Mouse (Mus musculus) MN1 (cell line): ENCODE data around the gene Glrx5.

Experiments
- DNase-seq: peaks from one replicate; pipeline ENCODE4 v3.0.0-alpha.2; 2016; ENCODE audit warnings: low spot score

The Glrx5 gene

GRCm38 (mm10) chr12:105031081-105032058 is 1.1 kb upstream of the Glrx5 start:
- DNase-seq, result peak; percentile 51

- DNase-seq, result peak; percentile 30
Observed at GRCm38 (mm10) chr12:105032832-105033775, 616 bp downstream of the Glrx5 start.

GRCm38 (mm10) chr12:105034130-105034769 is 1.8 kb downstream of the Glrx5 start:
- DNase-seq, result no peak

DNA sequence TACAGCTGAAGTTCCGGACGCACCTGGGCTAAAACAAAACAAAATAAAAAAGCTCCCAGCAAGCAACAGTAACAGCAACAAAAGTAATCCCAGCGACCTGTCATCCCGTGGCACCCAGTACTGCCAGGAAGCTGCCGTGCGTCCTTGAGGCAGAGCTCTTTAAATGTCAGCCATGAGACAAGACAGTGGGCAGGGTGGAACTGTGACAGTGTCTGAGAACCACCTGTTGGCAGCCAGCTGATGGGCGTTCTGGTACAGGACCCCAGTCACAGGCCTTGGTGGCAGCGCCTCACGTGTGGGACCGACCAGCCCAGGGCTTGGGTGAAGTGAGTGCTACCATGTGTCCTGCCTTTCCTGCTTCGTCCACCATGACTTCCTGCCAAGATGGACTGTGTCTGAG is 5.7 kb downstream of the Glrx5 start:
- no peak for DNase-seq

DNA sequence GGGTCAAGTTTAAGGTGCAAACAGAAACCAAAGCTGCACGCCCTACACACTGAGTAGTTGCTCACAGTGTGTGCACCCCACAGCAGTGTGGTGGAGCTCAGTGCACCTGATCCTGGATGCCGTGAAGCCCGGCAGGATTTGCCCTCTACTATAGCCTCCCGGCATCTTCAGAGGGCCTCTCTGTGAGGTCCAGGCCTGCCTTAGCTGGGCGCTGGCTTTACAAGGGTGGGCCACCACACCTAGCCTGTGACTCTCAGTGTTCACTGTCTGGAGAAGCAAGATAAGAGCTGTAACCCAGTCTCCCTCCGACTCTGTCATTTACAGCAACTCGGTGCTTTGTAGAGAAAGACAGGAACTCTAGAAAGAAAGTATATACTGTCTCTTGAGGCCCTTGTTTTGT is 6.4 kb downstream of the Glrx5 start:
- no peak for DNase-seq

DNA sequence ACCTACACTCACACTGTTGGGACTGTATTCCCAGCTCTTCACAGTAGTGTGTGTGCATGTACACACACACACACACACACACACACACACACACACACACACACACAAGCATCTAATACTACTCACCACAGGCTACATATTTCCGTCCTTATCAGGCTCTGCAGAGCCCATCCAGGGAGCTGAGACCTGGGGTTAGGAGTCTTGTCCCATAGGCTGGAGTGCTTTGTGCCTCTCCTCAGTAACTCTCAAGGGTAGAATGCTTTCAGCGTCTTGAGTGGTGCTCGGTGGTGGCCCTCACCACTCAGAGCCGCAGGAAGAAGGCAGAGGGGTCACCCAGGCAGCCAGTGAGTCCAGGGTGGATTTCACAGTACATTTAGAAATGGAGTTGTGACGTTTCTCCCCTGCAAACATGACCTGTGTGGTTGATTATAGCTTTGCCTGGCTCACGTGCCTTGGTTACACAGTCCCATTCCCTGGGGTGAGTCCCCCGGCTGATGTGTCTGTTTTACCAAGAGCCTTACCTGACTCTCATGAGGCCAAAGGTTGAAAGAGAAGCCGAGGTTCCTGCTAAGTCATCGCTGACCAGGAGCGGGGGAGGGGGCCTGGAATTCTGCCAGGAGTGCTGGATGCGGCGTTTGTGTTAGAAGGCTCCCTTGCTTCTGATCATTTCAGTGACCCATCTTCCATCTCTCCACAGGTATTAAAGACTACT is 7.2 kb downstream of the Glrx5 start:
- DNase-seq, result peak; percentile 44

DNA sequence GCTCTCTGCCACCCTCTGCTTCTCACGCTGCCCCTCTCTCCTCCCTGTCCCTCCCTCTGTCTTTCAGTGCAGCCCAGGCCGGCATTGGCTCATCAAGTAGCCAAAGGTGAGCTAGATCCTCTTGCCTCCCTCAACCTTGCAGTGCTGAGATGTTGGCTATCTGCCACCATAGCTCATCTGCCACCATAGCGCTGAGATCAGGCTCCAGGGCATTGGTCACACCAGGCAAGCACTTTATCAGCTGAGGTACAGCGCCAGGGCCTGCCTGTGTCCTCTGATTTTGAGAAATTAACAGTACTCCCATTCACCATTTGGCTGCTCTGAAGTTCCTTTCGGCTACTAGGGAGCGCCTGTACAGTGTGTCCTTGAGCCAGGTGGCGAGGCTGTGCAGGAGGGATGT is 8.5 kb downstream of the Glrx5 start:
- DNase-seq, result peak; percentile 44

DNA sequence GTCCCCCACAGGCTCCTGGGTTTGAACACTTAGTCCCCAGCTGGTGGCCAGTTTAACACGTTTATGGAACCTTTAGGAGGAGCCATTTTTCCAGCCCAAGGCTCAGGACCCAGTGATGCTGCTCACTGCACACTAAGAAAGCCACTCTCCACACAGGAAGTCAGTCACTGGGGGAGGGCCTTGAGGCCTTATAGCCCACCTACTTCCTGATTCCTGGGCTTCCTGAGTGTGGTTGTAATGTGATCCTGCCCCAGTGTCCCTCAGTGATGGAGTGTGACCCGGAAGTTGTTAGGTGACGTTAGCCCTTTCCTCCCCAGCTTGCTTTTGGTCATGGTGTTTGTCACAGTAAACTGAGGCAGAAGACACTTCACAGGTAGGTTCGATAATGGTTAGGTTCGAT is 10.6 kb downstream of the Glrx5 start:
- DNase-seq, result no peak

DNA sequence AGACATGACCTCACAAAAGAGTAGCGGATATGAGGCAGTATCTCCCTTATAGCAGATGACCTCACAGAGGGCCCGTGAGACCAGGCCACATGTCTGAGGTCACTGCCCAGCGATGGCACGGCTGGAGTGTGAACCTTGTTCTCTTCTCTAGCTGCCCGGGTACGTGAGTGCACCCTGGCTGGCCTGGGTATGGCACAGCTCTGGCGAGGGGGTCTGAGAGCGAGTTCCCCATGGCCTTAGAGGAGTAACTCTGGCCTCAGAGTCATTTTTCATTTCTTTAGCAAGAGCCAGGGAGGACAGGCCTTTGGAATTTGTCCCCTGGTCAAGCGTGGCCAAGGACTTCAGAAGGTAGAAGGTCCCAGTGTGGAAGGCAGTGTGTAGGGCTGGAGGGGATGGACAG is 12.3 kb downstream of the Glrx5 start:
- no peak for DNase-seq

DNA sequence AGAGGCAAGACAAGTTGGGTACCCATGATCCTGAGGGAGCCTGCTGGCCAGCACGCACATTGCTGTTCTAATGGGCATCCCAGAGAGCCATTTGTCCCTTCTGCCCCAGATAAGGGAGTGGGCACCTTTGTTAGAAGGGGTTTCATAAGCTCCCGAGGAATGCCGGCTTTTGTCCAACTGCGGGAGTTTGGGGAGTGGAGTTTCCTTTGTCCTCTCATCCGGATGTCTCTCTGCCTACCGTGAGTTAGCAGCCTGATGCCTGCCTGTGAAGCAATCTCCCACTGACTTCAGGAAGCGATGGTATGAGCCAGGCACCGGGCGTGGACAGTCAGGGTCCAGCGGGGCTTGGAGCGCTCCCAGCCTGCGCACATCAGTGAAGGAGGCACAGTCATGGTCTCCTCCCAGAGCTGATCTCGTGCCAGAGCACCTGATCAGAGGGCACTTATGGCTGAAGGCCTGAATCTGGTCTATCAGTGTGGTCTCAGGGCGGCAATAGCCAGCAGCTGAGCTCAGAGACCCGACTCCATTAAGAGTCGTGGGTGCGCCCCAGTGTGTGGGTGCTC is 15.9 kb downstream of the Glrx5 start:
- no peak for DNase-seq

DNA sequence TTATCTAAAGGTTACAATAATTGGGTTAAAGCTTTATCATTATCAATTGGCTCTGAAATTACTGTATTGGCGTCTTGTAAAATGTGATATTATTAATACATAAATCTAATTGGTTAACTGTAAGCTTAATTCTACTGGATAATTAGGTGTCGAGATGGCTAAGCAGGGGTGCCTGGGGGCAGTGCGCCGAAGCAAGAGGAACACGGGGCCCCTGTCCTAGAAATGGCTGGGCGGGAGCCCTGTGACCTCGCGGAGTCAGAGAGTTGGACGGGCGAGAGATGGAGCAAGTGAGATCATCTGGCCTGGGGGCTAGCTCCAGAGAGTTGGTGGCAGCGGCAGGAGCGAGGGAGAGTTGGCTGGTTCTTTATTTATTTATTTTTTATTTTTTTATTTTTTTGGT is 17.3 kb downstream of the Glrx5 start:
- DNase-seq, result no peak

- peak; percentile 51 for DNase-seq
Observed at GRCm38 (mm10) chr12:105050898-105051297, 18.4 kb downstream of the Glrx5 start.

DNA sequence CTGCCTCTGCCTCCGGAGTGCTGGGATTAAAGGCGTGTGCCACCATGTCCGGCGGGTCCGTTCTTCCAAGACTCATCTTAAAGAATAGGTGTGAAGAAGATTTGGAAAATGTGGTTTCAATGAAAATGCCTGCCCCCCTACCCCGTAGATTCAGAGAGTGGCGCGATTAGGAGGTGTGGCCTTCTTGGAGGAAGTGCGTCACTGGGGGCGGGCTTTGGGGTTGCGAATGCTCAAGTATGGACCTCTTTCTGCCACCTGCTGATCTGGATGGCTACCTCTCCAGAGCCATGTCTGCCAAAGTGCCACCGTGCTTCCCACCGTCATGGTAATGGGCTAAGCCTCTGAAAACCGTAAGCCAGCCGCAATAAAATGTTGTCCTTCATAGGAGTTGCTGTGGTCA is 21.6 kb downstream of the Glrx5 start:
- DNase-seq, result no peak

GRCm38 (mm10) chr12:105055308-105055707 is 22.8 kb downstream of the Glrx5 start:
- DNase-seq, result no peak

GRCm38 (mm10) chr12:105060006-105060405 is 27.5 kb downstream of the Glrx5 start:
- no peak for DNase-seq

- DNase-seq, result no peak
Observed at GRCm38 (mm10) chr12:105063201-105064134, 31.0 kb downstream of the Glrx5 start.

GRCm38 (mm10) chr12:105064168-105064567 is 31.7 kb downstream of the Glrx5 start:
- no peak for DNase-seq

DNA sequence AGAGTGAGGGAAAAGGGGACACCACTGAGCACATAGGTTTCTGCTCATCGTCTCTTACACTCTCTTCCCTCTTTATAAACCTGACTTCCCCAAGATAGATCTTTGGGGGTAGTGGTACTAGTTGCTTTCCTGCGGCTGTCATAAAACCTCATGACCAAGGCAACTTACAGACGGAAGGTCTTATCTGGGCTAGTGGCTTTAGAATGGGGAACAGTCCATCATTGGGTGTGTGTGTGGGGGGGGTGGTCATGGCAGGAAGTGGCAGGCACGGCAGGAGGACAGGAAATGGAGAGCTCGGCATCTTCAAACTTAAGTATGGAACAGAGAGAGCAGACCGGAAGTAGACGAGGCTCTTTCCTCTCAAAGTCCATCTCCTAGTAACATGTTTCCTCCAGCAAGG is 32.6 kb downstream of the Glrx5 start:
- DNase-seq, result no peak

DNA sequence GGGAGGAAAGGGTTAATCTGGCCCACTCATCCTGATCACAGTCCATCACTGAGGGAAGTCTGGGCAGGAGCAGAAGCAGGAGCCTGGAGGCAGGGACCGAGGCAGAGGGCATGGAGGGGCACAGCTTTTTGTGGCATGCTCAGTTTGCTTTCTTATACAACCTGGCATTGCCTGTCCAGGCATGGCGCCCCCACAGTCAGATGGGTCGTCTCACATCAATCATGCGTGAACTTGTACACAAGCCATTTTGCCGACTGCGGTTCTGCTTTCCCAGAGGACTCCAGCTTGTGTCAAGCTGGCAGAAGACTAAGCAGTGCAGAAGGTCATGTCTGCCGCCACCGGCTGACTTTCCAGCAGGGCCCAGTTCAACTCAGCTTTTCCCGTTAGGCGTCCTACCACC is 34.0 kb downstream of the Glrx5 start:
- no peak for DNase-seq

DNA sequence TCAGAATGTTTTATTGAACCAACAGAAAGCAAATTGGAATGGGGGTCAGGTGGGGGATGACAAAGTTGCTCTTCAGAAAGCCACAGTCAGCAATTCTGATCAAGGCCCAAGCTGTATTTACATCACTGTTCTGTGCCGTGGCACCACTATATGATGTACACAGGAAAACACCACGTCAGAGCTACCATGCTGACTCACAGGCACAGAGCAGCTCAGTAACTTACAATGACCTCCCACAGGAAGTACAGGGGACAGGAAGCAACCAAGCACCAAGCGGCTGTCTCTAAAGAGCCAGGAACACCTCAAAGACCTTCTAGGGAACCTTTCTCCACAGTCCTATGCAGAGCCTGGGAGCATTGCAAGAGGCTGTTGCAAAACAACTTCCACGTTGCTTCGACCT is 36.4 kb downstream of the Glrx5 start:
- DNase-seq, result no peak
